Mouse (Mus musculus) lung, postnatal 0 days (tissue): ENCODE measurements at regions not wholly inside any gene's neighbourhood (a gene's known extent, or its start where the extent isn't known, plus 50 kb on each side); places are given as distances from the start of the nearest gene placed in this dataset.

Experiments
- ATAC-seq: fragments of 200-750 bp; cut with Nextera tagmentation; 2 replicates; pipeline ENCODE4 v1.8.0; 2017; ENCODE audit warnings: moderate library complexity
- DNase-seq: peaks from one replicate; pipeline ENCODE4 v3.0.0-alpha.2; 2016; ENCODE audit warnings: low spot score
- H3K27ac ChIP-seq: fragments of 300-500 bp; sonication (generic); 2 replicates; pipeline ENCODE4 v1.5.1; 2014; ENCODE audit warnings: antibody characterized with exemption, mild to moderate bottlenecking, low read length, mixed read lengths
- H3K27me3 ChIP-seq: fragments of 300-500 bp; sonication (generic); replicated peaks from 2 replicates; pipeline ENCODE4 v1.6.1; 2014; ENCODE audit warnings: low read length, mixed read lengths; ENCODE audit not compliant: insufficient read depth
- H3K36me3 ChIP-seq: fragments of 300-500 bp; sonication (generic); 2 replicates; pipeline ENCODE4 v1.6.1; 2014; ENCODE audit warnings: low read length, mixed read lengths; ENCODE audit not compliant: insufficient read depth
- H3K4me1 ChIP-seq: fragments of 300-500 bp; sonication (generic); 2 replicates; pipeline ENCODE4 v1.6.1; 2014; ENCODE audit warnings: antibody characterized with exemption, low read depth, low read length, mixed read lengths; ENCODE audit not compliant: insufficient read depth
- H3K4me2 ChIP-seq: fragments of 300-500 bp; sonication (generic); replicated peaks from 2 replicates; pipeline ENCODE4 v1.6.1; 2014; ENCODE audit warnings: low read depth, mild to moderate bottlenecking, low read length, moderate library complexity, mixed read lengths
- H3K4me3 ChIP-seq: fragments of 300-500 bp; sonication (generic); 2 replicates; pipeline ENCODE4 v1.5.1; 2014; ENCODE audit warnings: low read depth, low read length
- H3K9ac ChIP-seq: fragments of 300-500 bp; sonication (generic); replicated peaks from 2 replicates; pipeline ENCODE4 v1.6.1; 2014; ENCODE audit warnings: low read depth, mild to moderate bottlenecking
- H3K9me3 ChIP-seq: fragments of 300-500 bp; sonication (generic); 2 replicates; pipeline ENCODE4 v1.6.1; 2016; ENCODE audit warnings: low read length, mixed read lengths
- CTCF ChIP-seq: IDR thresholded peaks from 2 replicates; pipeline ENCODE4 v1.5.1; 2016; ENCODE audit warnings: antibody characterized with exemption, mild to moderate bottlenecking
- EP300 ChIP-seq: IDR thresholded peaks from 2 replicates; pipeline ENCODE4 v1.6.1; 2016; ENCODE audit warnings: antibody characterized with exemption, mild to moderate bottlenecking, control low read depth
- WGBS: fragments of 180-500 bp; shearing (Covaris S2); extraction: QIAGEN DNeasy Blood & Tissue Kit; methylation state at CpG from one replicate; pipeline ENCODE4 v1.1.7; 2014; 5-methylcytosine and 5-hydroxymethylcytosine counted together

DNA sequence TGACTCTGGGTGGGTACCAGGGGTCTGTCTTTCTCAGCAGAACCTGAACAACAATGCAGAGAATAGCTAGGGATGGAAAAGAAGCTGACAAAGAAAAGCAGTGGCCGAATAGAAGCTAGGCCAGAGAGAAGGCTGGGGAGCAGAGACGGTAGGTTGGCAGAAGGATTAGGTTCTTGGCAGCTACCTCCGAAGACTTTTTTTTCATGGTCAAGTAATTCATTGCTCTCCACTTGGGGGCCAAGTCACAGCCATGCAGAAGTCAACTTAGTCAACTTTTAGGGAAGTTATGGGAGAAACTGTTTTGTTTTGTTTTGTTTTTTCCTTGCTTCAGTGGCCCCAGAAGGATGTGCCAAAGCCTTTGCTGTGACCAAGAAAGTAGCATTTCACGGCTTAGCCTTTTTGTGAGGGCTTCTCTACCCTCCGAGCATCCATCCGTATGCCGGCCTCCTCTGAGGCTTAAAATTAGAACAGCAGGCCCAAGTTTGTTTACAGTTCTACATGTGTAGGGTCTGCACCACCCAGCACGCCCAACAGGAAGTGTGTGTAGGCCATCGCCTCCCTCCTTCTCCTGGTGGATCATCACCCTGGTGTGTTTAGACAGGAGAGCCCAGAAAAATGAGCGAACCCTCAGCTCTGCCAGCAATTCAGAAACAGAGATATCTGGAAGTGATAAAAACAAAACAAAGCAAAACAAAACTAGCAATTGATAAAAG lies 226.2 kb downstream of the Tbx18 start:
- Histone ChIP-seq H3K36me3 (no peaks in the 10 kb centered on the region), H3K9ac (no peak overlapping the region), H3K27me3 (no peaks in the 10 kb centered on the region), H3K4me2 (no peak overlapping the region), H3K27ac (no peak overlapping the region), H3K4me1 (no peaks in the 10 kb centered on the region), H3K9me3 (no peaks in the 10 kb centered on the region), H3K4me3 (no peak overlapping the region)
- DNase-seq, result no peak
- TF ChIP-seq CTCF, result no peak
- no peak for TF ChIP-seq EP300
- no peak for ATAC-seq
- WGBS, result 41% methylated on average over 10 of the region's 10 CpGs

DNA sequence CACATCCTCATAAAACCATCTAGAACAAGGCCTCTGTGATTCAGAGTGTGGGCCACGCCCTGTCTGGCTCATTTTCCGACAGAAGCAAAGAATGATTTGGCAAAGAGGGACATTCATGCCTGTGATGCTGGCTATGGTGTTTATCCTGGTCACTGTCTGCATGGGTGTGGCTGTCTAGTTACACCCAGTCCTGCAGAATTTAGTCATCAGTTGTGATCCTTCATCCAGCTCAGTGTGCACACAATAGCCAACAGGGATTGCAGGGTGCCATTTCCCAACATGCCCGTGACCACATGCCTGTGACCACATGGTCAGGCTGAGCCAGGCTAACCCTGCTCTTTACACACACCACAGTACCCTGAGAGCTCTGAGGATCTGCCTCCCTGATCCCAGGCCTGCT lies 208.8 kb upstream of the Cep162 start:
- TF ChIP-seq CTCF, result no peak
- TF ChIP-seq EP300, result no peak
- Histone ChIP-seq H3K27ac (no peak overlapping the region), H3K27me3 (no peaks in the 10 kb centered on the region), H3K36me3 (no peaks in the 10 kb centered on the region), H3K4me3 (no peak overlapping the region), H3K9me3 (no peaks in the 10 kb centered on the region), H3K4me1 (no peaks in the 10 kb centered on the region), H3K9ac (no peak overlapping the region), H3K4me2 (no peak overlapping the region)
- ATAC-seq, result no peak
- DNase-seq, result no peak
- 69% methylated on average over 3 of the region's 3 CpGs for WGBS

DNA sequence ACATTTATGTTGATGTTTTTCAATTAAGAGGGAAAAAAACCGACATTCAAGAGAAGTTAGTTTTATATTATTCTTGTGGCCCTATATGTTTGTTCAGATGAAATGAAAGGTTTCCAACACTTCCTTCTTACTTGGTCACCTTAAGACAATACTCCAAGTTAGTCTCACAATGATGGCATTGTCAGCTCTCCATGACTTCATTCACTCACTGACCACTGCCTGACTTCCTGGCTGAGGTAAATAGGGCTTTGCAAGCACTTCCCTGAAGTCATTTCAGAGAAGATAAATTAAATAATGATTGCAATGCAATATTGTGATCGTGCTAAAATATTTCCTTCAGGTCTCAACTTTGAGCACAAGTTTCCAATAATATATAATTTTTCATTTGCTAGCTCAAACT lies 197.9 kb upstream of the Cep162 start:
- Histone ChIP-seq H3K27ac (no peak overlapping the region), H3K9me3 (no peaks in the 10 kb centered on the region), H3K27me3 (no peaks in the 10 kb centered on the region), H3K4me2 (no peak overlapping the region), H3K9ac (no peak overlapping the region), H3K36me3 (no peaks in the 10 kb centered on the region), H3K4me1 (no peaks in the 10 kb centered on the region), H3K4me3 (no peak overlapping the region)
- WGBS, result 57% methylated on average over 2 of the region's 2 CpGs
- no peak for DNase-seq
- no peak for ATAC-seq
- TF ChIP-seq CTCF (no peak), EP300 (no peak)

DNA sequence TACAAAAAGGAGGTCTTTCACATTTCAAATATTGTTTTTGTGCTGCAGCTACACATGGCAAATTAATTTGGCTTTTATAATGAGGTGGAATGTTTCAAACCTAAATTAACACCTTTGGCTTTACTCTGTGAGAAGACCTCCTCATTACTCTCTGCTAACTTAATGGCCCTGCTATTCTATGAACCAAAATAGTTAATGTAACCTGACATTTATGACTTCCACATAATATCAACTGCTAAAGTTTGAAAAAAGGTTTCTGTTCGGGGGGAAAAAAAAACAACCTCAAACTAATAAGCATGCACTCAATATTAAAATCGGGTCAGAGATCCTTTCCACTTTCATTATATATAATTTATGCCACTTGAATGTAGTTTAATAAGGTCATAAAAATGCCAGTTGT lies 197.2 kb upstream of the Cep162 start:
- Histone ChIP-seq H3K27me3 (no peaks in the 10 kb centered on the region), H3K4me1 (no peaks in the 10 kb centered on the region), H3K36me3 (no peaks in the 10 kb centered on the region), H3K4me2 (no peak overlapping the region), H3K4me3 (no peak overlapping the region), H3K9ac (no peak overlapping the region), H3K27ac (no peak overlapping the region), H3K9me3 (no peaks in the 10 kb centered on the region)
- ATAC-seq (no peak), DNase-seq (no peak)
- no peak for TF ChIP-seq EP300
- no peak for TF ChIP-seq CTCF
- WGBS, result 74% methylated on average over 2 of the region's 2 CpGs

DNA sequence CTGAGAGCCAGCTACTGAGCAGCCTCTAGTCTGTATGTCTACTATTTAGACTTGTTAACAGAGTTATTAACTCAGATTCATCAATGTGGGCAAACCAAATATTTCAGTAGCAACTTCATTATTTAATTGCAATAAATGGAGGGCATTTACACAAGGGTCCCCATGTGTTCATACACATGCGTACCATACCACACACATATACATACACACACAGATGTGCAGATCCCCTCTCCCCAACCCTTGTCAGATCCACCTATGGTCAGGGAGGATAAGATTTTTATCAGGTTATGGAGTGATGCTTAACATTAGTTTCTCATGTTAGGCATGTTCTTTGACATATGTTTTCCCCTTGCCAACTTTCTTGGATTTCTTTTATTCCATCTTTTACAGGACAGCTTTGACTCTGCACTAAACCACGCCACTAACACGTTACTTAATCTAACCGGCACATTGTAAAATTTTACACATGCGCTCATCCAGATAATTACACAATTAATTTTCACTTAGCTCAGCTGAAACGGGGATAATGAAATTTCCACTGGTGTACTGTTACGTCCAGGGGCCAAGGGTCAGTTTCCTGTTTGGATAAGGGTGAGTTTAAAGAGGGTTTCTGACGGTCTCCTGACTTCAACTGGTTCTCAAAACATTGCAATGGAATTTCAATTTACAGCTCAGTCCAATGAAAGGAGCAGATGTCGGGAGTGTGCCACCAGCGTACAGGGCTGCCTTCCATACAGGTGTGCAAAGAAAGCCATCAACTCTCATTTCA lies 188.3 kb upstream of the Cep162 start:
- TF ChIP-seq EP300 (no peak), CTCF (no peak)
- H3K4me1 ChIP-seq, result no peaks in the 10 kb centered on the region
- H3K27ac ChIP-seq, result no peak overlapping the region
- ATAC-seq (no peak), DNase-seq (no peak)
- no peaks in the 10 kb centered on the region for H3K9me3 ChIP-seq
- no peak overlapping the region for H3K4me3 ChIP-seq
- no peak overlapping the region for H3K4me2 ChIP-seq
- 26% methylated on average over 10 of the region's 10 CpGs for WGBS
- no peaks in the 10 kb centered on the region for H3K27me3 ChIP-seq
- H3K9ac ChIP-seq, result no peak overlapping the region
- H3K36me3 ChIP-seq, result no peaks in the 10 kb centered on the region

DNA sequence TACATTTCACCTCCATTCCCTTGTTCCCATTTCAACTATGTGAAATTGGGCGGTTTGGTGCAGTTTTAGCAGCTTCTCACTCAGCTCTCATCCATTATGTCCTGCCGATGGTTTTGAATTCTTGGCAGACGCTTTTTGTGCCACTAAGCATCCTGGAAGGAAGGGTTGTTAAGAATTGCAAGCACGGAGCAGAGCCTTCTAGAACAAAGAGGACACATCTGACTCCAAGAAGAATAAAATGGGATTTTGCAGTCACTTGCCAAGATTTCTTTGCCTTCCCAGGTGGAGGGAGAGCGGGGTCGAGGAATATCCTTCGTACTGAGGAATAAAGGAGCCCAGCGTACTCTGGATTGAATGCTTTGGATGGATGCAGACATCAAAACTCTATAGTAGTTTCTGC lies 176.7 kb upstream of the Cep162 start:
- TF ChIP-seq CTCF, result no peak
- DNase-seq, result no peak
- H3K4me3 ChIP-seq, result no peak overlapping the region
- H3K4me2 ChIP-seq, result no peak overlapping the region
- no peaks in the 10 kb centered on the region for H3K9me3 ChIP-seq
- ATAC-seq, result no peak
- no peaks in the 10 kb centered on the region for H3K4me1 ChIP-seq
- no peak overlapping the region for H3K9ac ChIP-seq
- WGBS, result 59% methylated on average over 8 of the region's 8 CpGs
- no peaks in the 10 kb centered on the region for H3K27me3 ChIP-seq
- H3K27ac ChIP-seq, result no peak overlapping the region
- no peaks in the 10 kb centered on the region for H3K36me3 ChIP-seq
